Mouse (Mus musculus) E14TG2a.4 (cell line): ENCODE results near the gene Cdkn2aipnl.

Experiments used
- CTCF ChIP-seq: conservative IDR thresholded peaks from 2 replicates; pipeline ENCODE4 v1.5.1; 2014; ENCODE audit warnings: low read length
- NANOG ChIP-seq: IDR thresholded peaks from 2 replicates; pipeline ENCODE4 v1.6.1; 2014; ENCODE audit warnings: borderline replicate concordance, low read length, mixed read lengths

DNA sequence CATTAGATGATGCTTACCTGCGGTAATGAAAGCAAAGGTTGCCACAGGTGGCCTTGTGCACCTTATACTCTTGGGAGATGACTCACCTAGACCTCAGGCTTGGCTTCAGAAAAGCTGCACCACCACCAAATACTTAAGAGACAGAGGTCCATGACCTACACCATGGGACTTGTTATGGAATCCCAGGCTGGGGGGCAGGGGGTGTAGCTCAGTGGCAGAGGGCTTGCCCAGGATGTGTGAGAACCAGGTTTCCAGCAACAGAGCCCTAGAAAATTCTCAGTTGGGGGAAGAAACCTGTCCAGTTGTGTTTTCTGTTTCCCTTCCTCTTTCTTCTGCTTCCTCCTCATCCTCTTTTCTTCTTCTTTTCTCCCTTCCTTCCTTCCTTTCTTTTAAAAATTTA lies 36.3 kb upstream of the Cdkn2aipnl start:
- no peak for TF ChIP-seq CTCF
- no peak for TF ChIP-seq NANOG
